Mouse (Mus musculus) spleen, postnatal 14 days (tissue): ENCODE results near the gene Trappc12.
"Not testable (repeated sequence)": the region's sequence is repeated elsewhere in the genome, so short reads cannot be mapped to it uniquely, and the experiment has no call there.

Experiments used
- DNase-seq, 2 experiments: peaks; one replicate each; pipeline ENCODE4 v3.0.0; 2021 to 2022; ENCODE audit warnings: low spot score in 2 of 2

The Trappc12 gene

GRCm38 (mm10) chr12:28733520-28734245 lies 16.6 kb downstream of the Trappc12 start:
- DNase-seq, result not testable (repeated sequence)

GRCm38 (mm10) chr12:28732631-28733030 lies 17.6 kb downstream of the Trappc12 start:
- no peak for DNase-seq

DNA sequence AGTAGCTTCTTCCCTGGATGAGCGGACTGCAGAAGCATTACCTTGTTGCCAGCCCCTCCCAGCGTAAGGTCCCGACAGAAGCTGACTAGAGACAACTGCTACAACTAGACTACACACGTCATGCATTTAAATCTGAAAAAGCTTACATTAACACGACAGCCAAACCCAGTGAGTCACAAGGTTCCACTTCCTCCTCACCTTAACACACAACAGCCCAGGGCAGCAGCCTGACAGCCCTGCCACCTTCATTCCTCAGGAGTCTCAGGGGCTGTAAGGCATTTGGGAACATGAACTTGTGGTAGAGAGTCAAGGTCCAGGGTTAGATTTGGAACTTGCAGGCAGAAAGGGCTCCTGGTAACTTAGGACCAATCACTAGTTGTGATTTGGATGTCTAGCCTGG lies 23.2 kb downstream of the Trappc12 start:
- DNase-seq, result no peak

DNA sequence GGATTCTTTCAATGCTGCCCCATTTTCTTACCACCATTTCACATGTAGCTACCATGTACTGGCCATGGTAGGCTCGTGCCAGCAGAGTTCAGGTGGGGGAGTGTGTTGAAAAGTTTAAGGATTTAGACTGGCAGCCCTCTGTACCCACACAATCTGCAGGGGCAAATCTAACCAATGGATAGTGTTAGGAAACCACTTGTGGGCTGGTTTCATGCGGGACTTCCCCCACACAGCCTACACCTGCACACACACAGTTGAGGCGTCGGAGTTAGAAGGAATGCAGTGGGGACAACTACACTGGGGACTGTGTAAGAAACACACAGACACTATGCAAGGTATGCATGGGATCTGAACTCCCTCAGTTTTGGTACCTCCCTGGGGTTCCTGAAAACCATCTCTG lies 24.1 kb downstream of the Trappc12 start:
- no peak for DNase-seq

GRCm38 (mm10) chr12:28724366-28724765 lies 25.9 kb downstream of the Trappc12 start:
- no peak for DNase-seq

GRCm38 (mm10) chr12:28718106-28718505 lies 32.2 kb downstream of the Trappc12 start:
- DNase-seq, result no peak

- DNase-seq, result no peak
Measured at GRCm38 (mm10) chr12:28717066-28717465, 33.2 kb downstream of the Trappc12 start.

DNA sequence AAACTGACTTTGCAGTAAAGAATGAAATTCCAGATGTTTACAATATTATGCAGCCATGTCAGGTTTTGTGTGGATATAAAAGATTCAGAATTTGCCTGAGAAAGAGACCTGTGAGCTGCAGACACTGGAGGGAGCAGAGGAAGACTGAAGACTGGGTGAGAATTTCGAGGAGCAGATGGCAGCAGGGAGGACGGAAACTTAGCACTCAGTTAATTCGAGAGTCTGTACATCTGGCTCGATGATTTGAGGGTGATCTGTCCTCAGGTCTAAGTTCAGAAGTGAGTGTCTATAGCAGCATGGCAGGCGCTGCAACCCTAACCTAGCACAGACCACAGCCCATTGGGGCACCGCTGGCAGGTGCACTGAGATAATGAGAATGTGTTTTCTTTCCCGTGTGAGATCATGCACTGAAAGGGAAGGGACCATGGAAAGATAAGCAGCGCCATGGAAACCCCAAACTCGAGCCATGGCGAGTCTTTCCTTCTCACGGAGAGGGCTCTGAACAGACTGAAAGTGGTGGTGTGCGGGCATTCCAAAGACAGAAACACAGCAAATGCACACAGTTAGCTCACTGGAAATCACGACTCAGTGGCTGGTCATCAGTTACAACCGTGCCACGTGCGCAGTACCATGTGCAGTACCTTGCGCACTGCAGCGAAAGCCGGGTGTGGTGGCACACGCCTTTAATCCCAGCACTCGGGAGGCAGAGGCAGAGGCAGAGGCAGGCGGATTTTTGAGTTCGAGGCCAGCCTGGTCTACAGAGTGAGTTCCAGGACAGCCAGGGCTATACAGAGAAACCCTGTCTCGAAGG lies 35.2 kb downstream of the Trappc12 start:
- no peak for DNase-seq

DNA sequence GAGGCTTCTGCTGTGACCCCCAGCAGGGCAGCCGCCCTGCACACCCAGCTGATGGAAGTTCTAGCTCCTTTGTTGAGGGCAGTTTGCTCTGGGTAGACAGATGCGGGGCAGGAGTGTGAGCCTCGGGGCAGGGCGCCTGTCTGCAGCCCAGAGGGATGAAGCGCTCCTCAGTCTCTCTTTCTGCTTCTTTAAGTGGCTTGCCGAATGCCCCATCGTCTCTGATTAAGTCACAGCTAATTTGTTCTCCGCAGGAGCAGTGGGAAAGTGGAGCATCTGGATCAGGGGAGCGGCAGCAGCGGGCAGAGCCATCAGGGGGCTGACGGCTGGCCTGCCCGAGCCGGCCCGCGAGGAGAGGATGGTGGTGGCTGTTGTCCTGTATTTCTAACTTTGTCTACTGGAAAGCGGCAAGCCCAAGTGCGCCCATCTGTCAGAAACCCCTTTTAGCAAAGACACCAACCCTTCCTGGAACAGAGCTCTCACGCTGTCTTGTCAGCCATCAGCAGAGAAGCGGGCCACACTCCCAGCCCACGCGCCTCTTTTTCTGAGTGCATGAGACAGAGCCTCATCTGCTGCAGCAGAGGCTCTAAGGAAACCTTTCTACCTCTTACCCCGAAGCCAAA lies 39.6 kb downstream of the Trappc12 start:
- no peak for DNase-seq

- DNase-seq, result no peak
Measured at GRCm38 (mm10) chr12:28708154-28708553, 42.1 kb downstream of the Trappc12 start.

DNA sequence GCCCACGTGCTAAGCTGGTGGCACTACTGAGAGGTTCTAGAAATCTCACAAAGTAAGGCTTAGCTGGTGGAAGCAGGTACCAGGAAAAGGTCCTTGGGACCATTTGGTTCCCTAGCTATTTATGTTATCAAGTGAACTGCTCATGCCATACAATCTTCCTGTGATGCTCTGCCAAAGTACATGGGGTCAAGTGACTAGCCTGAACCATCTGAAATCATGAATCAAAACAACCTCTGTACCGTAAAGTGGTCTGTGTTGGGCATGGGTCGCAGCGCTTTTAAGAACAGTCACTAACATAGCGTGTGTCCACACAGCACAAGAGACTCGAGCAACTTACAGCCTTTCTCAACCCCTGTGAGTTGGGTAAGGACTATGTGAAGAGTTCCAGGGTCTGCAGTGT lies 45.1 kb downstream of the Trappc12 start:
- no peak for DNase-seq

DNA sequence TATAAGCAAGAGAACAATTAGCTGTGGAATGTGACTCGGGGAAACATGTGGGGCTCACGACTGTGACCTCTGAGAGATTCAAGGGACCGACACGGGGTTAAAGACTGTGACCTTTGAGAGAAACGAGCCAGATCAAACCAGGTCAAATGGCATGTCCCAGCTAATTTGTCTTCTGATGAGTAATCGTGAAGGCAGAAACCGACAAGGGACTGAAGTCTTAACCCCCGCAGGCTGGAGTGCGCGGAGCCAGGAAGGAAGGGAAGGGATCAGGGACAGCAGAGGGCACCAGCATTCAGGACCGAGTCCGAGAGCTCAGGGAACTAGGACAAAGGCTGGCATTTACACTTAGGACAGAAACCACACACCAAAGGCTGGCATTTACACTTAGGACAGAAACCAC lies 45.9 kb downstream of the Trappc12 start:
- DNase-seq, result no peak

GRCm38 (mm10) chr12:28701302-28701701 lies 49.0 kb downstream of the Trappc12 start:
- no peak for DNase-seq

DNA sequence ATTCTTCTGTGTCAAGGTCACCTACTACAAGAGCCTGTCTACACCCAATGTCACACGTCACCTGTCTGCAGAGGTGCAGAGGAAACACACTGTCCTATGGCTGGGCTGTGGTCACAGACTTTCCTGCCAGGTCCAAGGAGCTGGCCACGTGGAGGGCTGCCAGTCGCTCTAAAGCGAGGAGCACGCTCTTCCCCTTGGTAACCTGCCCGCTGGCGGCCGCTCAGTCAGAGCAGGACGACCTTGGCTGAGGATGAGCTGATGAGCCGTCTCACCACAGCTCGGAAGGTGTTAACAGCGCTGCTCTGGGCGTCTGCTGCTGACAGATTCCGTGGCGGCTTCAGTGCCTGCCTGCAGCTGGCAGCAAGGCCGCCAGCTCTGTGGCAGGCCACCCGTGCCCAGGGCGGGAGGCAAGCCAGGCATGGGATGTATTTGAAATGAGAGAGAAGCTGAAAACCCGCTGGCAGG lies 49.7 kb downstream of the Trappc12 start:
- no peak for DNase-seq

DNA sequence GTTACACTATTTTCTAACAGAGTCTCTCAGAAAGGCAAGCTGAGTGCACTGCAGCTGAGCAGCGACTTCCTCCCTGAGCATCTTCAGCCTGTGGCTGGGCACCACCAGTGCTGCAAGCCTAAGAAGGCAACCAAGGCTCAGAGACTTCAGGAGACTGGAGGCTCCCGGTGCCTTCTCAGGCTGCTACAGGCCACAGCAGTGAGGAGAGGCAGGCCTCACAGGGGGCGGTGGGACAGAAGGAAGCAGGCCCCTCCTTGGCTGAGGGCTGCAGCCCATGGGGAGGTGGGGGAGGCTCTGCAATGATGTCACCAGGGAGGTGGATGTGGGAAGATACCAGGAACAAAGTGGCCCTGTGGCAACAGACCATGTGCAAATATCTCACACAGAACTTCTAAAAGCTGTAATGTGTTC lies 50.2 kb downstream of the Trappc12 start:
- DNase-seq, result no peak

- DNase-seq, result peak; percentile 25 to 52
Measured at GRCm38 (mm10) chr12:28699656-28700055, 50.6 kb downstream of the Trappc12 start.

DNA sequence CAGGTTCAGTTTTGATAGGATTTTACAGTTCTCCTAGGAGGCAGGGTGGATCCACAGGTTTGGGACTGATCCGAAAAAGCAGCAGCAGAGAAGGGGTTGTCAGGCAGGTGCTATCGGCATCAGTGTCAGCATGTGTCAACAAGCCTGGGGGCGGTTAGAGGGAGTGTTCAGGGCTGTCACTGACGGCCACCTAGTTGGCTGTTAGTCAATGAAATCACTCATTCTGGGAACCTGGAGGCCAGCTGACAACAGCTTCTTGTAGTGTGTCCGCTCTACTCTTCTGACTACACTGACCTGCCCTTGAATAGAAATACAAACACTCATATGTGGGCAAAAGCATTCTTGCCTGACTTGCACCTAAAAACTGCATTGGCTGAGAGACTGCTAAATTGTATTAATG lies 51.2 kb downstream of the Trappc12 start:
- no peak for DNase-seq

DNA sequence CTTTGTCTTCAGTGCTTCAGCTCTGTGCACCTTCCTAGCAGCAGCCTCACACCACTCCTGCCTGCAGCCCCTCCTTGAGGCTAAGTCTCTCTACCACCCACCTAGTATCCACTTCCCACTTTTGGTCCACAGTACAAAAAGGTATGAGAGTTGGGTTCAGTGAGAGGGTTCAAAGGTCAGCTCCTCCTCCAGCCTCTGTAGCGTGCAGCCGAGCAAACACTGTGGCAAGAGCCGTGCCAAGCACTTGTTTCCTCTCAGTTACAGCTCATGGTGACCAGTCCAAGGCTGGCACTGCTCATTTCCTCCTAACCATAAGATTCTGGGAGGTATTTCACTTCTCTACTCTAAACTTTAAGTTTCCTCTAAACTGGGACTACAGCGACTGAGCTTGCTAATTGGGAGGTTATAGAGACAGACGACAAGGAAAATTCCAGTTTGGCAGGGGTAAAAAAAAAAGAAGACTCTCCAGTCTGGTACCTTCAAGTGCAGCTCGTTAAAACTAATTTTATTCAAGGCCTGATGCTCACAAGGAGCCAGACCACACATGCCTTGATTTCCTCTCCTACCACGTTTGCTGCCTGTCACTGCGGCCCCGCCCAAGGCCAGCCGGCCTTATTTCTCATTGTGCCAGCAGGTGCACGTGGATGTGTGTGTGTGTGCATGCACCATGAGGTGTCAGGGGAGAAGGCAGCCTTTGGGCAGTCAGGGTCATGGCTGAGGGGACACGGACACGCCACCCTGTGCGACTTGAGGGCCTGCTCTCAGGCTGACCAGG lies 52.3 kb downstream of the Trappc12 start:
- no peak for DNase-seq

DNA sequence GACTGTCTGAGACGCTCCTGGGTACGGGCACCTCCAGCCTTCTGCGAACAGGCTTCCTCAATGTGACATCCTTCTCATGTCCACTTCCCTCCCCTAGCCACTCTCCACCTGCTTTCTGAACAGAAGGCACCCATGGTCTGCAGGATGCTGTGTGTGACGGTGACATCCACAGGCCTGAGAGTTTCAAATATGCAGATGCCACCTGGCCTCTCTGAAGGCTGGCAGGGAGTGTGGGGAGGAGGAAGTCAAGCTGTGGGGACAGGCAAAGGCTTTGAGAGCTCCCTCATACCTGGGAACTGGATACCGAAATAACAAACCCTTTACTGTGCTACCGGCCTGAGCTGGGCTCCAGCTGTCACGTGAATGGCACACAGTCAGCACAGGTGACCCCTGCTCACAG lies 55.5 kb downstream of the Trappc12 start:
- DNase-seq, result no peak

DNA sequence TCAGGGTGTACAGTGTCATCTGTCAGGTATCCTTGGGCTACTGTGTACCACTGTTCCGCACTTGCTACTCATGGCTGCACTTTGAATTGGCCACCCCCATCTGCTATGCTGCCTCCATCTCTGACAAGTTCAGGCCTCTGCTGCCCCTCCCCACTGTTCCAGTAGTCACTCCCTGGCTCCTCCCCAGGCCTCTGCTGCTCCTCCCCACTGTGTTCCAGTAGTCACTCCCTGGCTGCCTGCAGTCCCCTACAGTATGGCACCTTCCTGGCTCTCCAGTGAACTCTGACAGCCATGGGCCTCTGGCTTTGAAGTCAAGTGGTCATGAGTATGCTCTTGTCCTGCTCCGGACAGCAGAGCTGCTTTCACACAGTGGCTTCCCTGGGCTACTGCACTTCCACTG lies 56.0 kb downstream of the Trappc12 start:
- no peak for DNase-seq

GRCm38 (mm10) chr12:28693738-28694137 lies 56.5 kb downstream of the Trappc12 start:
- no peak for DNase-seq

DNA sequence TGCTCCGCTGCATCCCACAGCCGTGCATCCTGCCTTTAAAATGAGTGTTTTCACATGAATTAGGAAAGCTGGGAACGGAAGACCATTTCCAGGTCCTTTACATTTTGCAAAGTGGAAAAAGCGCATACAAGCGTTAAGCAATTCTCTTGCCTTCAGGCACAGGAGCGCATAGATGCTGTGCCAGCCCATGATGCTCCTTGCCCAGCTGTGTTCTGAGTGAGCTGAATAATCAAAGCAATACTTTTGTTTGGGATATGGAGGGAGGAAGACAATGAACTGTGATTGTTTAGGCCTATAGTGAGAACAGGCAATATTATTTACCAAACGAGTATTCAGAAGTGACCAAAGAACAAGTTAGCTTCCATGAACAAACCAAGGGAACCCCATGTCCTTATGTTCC lies 59.5 kb downstream of the Trappc12 start:
- DNase-seq, result no peak
